Mouse (Mus musculus): ENCODE results near the gene Zmynd8.

GRCm38 (mm10) chr2:165909731-165910130, 10.9 kb upstream of the Zmynd8 start:
- TF ChIP-seq CTCF (IDR thresholded peaks at IDR 0.05; ENCODE audit: low read depth), result no peak
- no peak for TF ChIP-seq EP300 (IDR thresholded peaks at IDR 0.05; ENCODE audit: low read depth)

All from liver, postnatal 0 days (tissue).